Mouse (Mus musculus) bone marrow, adult 2 months (tissue): ENCODE data around the gene Plscr3. TPM values are rescaled to one million over a fixed set of nuclear protein-coding genes. Genes with fewer than 3 reads are reported as not detected.
A peak's percentile ranks its signal among the peaks of the same experiment; 100 is the strongest.
"Not testable (repeated sequence)": the region's sequence is repeated elsewhere in the genome, so short reads cannot be mapped to it uniquely, and the experiment has no call there.

Experiments used
- H3K27ac ChIP-seq: fragments of 200-500 bp; 2 replicates; pipeline ENCODE4 v1.5.1; 2012; ENCODE audit warnings: low read depth, mild to moderate bottlenecking, control low read depth, inconsistent platforms, low read length; ENCODE audit not compliant: control insufficient read depth, poor library complexity, insufficient read depth
- H3K4me1 ChIP-seq: fragments of 200-500 bp; 2 replicates; pipeline ENCODE4 v1.6.1; 2011; ENCODE audit warnings: low read length; ENCODE audit not compliant: control insufficient read depth, insufficient read depth
- H3K4me3 ChIP-seq: fragments of 200-500 bp; replicated peaks from 2 replicates; pipeline ENCODE3; 2011; ENCODE audit warnings: mild to moderate bottlenecking, low read depth, low read length, control low read depth; ENCODE audit not compliant: control insufficient read depth
- CTCF ChIP-seq: fragments of 200-500 bp; IDR thresholded peaks from 2 replicates; pipeline ENCODE4 v1.5.1; 2011; ENCODE audit warnings: low read length, control low read depth; ENCODE audit not compliant: control insufficient read depth, insufficient read depth
- POLR2A ChIP-seq: fragments of 200-500 bp; IDR thresholded peaks from 2 replicates; pipeline ENCODE4 v1.6.1; 2011; ENCODE audit warnings: low read depth, mild to moderate bottlenecking, control low read depth, low read length, borderline replicate concordance; ENCODE audit not compliant: control insufficient read depth
- WGBS: fragments of 180-500 bp; shearing (Covaris S2); methylation state at CpG from one replicate; pipeline ENCODE4 v1.1.7; 2018; 5-methylcytosine and 5-hydroxymethylcytosine counted together
- polyA plus RNA-seq: library from polyadenylated mRNA; stranded (reverse); fragments of >200 nt; gene quantifications from 2 replicates; pipeline ENCODE4 v1.2.4, GENCODE M21; 2011; ENCODE audit warnings: low replicate concordance; ENCODE audit not compliant: missing spikeins, insufficient read depth, insufficient read length

The Plscr3 gene
- polyA plus RNA-seq, 1 experiment = 50.9 TPM

GRCm38 (mm10) chr11:69849884-69850283 is 3.7 kb downstream of the Plscr3 start:
- Histone ChIP-seq H3K27ac (peak overlapping the region; percentile 25; the same call in 1 of the 2 replicates), H3K4me1 (peaks cover 21% of the 10 kb centered on the region), H3K4me3 (no peak overlapping the region)
- 66% methylated on average over 15 of the region's 15 CpGs for WGBS
- TF ChIP-seq POLR2A = no peak
- TF ChIP-seq CTCF = no peak

GRCm38 (mm10) chr11:69850754-69851153 is 4.6 kb downstream of the Plscr3 start:
- Histone ChIP-seq H3K27ac (peak overlapping the region; percentile 50), H3K4me3 (no peak overlapping the region), H3K4me1 (peaks cover 21% of the 10 kb centered on the region)
- 10% methylated on average over 8 of the region's 8 CpGs for WGBS
- no peak for TF ChIP-seq POLR2A
- no peak for TF ChIP-seq CTCF

- TF ChIP-seq POLR2A (no peak), CTCF (no peak)
- 20% methylated on average over 7 of the region's 7 CpGs for WGBS
- Histone ChIP-seq H3K4me1 (peaks cover 18% of the 10 kb centered on the region), H3K4me3 (peak overlapping the region; percentile 15), H3K27ac (peak overlapping the region; percentile 86)
Observed at GRCm38 (mm10) chr11:69853994-69854393, 7.8 kb downstream of the Plscr3 start.

GRCm38 (mm10) chr11:69854680-69855079 is 8.5 kb downstream of the Plscr3 start:
- TF ChIP-seq POLR2A = no peak
- TF ChIP-seq CTCF = no peak
- H3K4me1 ChIP-seq = peaks cover 13% of the 10 kb centered on the region
- peak overlapping the region; percentile 86 for H3K27ac ChIP-seq
- 45% methylated on average over 10 of the region's 10 CpGs for WGBS
- no peak overlapping the region for H3K4me3 ChIP-seq

- peak overlapping the region; percentile 86; the same call in 1 of the 2 replicates for H3K27ac ChIP-seq
- TF ChIP-seq POLR2A (no peak), CTCF (peak; percentile 57)
- peaks cover 7% of the 10 kb centered on the region for H3K4me1 ChIP-seq
- 30% methylated on average over 16 of the region's 16 CpGs for WGBS
- no peak overlapping the region for H3K4me3 ChIP-seq
Observed at GRCm38 (mm10) chr11:69855347-69855746, 9.2 kb downstream of the Plscr3 start.

- WGBS = 77% methylated on average over 30 of the region's 30 CpGs
- no peak for TF ChIP-seq POLR2A
- no peak for TF ChIP-seq CTCF
Observed at GRCm38 (mm10) chr11:69858113-69858998, 12.2 kb downstream of the Plscr3 start, which contains the start of gene Tnk1. Gene Tnk1 (minus strand): TSS chr11:69858730.

GRCm38 (mm10) chr11:69863729-69864128 is 17.6 kb downstream of the Plscr3 start:
- WGBS = 89% methylated on average over 3 of the region's 3 CpGs
- not testable (repeated sequence) for H3K4me1 ChIP-seq, H3K4me3 ChIP-seq, H3K27ac ChIP-seq

More at GRCm38 (mm10) chr11:69858113-69858998, 12.2 kb downstream of the Plscr3 start, which contains the start of gene Tnk1:
- Histone ChIP-seq H3K4me1 (no peaks in the 10 kb centered on the region; the same call in 1 of the 2 replicates), H3K27ac (no peak within 1 kb of the TSS), H3K4me3 (no peak within 1 kb of the TSS)

GRCm38 (mm10) chr11:69864138-69864860 is 18.1 kb downstream of the Plscr3 start:
- no peak for TF ChIP-seq POLR2A
- TF ChIP-seq CTCF = no peak
- no peaks in the 10 kb centered on the region; the same call in 1 of the 2 replicates for H3K4me1 ChIP-seq
- 50% methylated on average over 8 of the region's 8 CpGs for WGBS
- no peak overlapping the region for H3K27ac ChIP-seq
- H3K4me3 ChIP-seq = no peak overlapping the region
